Mouse (Mus musculus): ENCODE data around the gene Tcf7l1. TPM values are rescaled to one million over a fixed set of nuclear protein-coding genes. Genes with fewer than 3 reads are reported as not detected.
"Not testable (repeated sequence)": the region's sequence is repeated elsewhere in the genome, so short reads cannot be mapped to it uniquely, and the experiment has no call there.

Tcf7l1 gene
- polyA plus RNA-seq (2012; ENCODE audit: insufficient read depth, low replicate concordance), result 0.12 TPM in 1 of 2 replicates, not detected in the other

DNA sequence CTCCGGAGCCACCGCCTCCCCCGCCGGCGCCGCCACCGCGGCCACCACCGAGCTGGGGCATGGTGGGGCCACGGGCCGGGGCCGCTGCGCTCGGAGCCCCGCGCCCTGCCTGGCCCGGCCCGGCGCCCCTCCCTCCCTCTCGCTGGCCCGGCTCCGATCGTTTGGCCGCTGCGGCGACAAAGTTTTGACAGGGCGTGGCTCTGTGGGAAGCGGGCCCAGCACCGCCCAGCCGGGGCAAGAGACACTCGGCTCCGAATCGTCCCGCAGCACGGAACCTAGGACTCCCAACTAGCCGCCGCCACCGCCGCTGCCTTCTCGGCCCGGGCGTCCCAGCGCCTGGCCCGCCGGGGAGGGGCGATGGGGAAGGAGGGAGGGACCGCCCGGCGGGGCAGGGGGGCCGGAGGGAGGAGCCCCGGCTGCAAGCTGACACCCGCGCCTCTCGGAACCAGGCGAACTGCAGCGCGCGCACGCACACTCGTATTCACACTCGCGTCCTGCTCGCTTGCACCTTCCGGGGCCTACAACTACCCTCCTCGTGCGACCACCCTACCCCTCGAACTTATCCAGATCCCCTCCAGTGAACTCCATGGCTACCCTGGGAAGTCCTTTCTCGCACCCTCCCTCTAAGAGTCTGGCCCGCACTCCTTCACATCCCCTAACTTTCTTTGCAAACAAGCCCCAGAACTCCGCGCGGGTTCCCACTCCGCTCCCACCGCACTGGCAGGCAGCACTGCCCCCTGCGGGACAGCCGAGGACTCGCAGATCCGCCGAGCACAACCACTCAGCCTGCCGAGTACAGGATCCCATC, at the start of gene Tcf7l1:
TSS of gene Tcf7l1 (minus strand) at position 363 of the 808 bp plus-strand sequence.
- H3K4me3 ChIP-seq (replicated peaks), result peak within 1 kb of the TSS; percentile 93
- H3K36me3 ChIP-seq (replicated peaks; ENCODE audit: low read length), result no peaks in the 10 kb centered on the region
- peaks cover 22% of the 10 kb centered on the region for H3K4me1 ChIP-seq
- no peaks in the 10 kb centered on the region for H3K9me3 ChIP-seq
- TF ChIP-seq GATA1 (IDR thresholded peaks at IDR 0.05; ENCODE audit: borderline replicate concordance, low read length), result no peak
- no peak for TF ChIP-seq FLI1 (IDR thresholded peaks at IDR 0.05; ENCODE audit: low read length)
- peaks cover 76% of the 10 kb centered on the region for H3K27me3 ChIP-seq (replicated peaks)

DNA sequence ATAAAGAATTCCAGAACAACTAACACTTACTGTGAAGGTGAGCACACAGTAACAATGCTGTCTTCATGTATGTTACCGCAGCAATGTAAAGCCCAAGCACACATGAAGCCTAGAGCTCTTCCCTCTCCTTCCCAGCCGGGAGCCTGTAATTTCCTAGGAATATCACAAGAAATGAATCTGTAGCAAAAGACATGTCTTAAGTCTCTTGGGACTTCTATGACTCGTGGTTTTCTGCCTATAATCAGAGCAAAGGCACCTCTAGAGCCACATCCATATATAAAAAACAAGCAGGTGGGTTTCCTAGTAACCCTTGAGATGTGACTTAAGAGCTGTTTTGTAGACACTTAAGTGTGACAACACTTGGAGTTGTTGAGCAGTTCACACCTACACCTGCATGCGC, 48.7 kb upstream of the Tcf7l1 start:
- Histone ChIP-seq H3K4me3 (replicated peaks) (no peak overlapping the region), H3K36me3 (replicated peaks; ENCODE audit: low read length) (peaks cover 42% of the 10 kb centered on the region), H3K4me1 (peaks cover 9% of the 10 kb centered on the region; the same call in 1 of the 2 replicates), H3K27me3 (replicated peaks) (peaks cover 8% of the 10 kb centered on the region), H3K9me3 (no peaks in the 10 kb centered on the region)
- TF ChIP-seq GATA1 (IDR thresholded peaks at IDR 0.05; ENCODE audit: borderline replicate concordance, low read length), result no peak
- no peak for TF ChIP-seq FLI1 (IDR thresholded peaks at IDR 0.05; ENCODE audit: low read length)

- Histone ChIP-seq H3K9me3 (no peaks in the 10 kb centered on the region), H3K27me3 (replicated peaks) (peaks cover 20% of the 10 kb centered on the region), H3K4me1 (peaks cover 15% of the 10 kb centered on the region), H3K36me3 (replicated peaks; ENCODE audit: low read length) (peaks cover 11% of the 10 kb centered on the region), H3K4me3 (replicated peaks) (no peak overlapping the region)
- TF ChIP-seq FLI1 (IDR thresholded peaks at IDR 0.05; ENCODE audit: low read length), result no peak
- no peak for TF ChIP-seq GATA1 (IDR thresholded peaks at IDR 0.05; ENCODE audit: borderline replicate concordance, low read length)
Measured at GRCm38 (mm10) chr6:72834518-72834917, 45.5 kb upstream of the Tcf7l1 start.

- H3K4me1 ChIP-seq, result peaks cover 15% of the 10 kb centered on the region
- TF ChIP-seq FLI1 (IDR thresholded peaks at IDR 0.05; ENCODE audit: low read length) (no peak), GATA1 (IDR thresholded peaks at IDR 0.05; ENCODE audit: borderline replicate concordance, low read length) (no peak)
- H3K36me3 ChIP-seq (replicated peaks; ENCODE audit: low read length), result no peaks in the 10 kb centered on the region
- peaks cover 9% of the 10 kb centered on the region for H3K9me3 ChIP-seq
- peaks cover 33% of the 10 kb centered on the region for H3K27me3 ChIP-seq (replicated peaks)
- H3K4me3 ChIP-seq (replicated peaks), result no peak overlapping the region
Measured at GRCm38 (mm10) chr6:72831858-72832257, 42.8 kb upstream of the Tcf7l1 start.

GRCm38 (mm10) chr6:72831276-72831675, 42.2 kb upstream of the Tcf7l1 start:
- Histone ChIP-seq H3K36me3 (replicated peaks; ENCODE audit: low read length) (no peaks in the 10 kb centered on the region), H3K4me3 (replicated peaks) (no peak overlapping the region), H3K27me3 (replicated peaks) (peaks cover 39% of the 10 kb centered on the region), H3K4me1 (peaks cover 11% of the 10 kb centered on the region), H3K9me3 (peaks cover 9% of the 10 kb centered on the region)
- no peak for TF ChIP-seq GATA1 (IDR thresholded peaks at IDR 0.05; ENCODE audit: borderline replicate concordance, low read length)
- no peak for TF ChIP-seq FLI1 (IDR thresholded peaks at IDR 0.05; ENCODE audit: low read length)

- Histone ChIP-seq H3K4me1 (peaks cover 19% of the 10 kb centered on the region), H3K36me3 (replicated peaks; ENCODE audit: low read length) (no peaks in the 10 kb centered on the region), H3K9me3 (peaks cover 9% of the 10 kb centered on the region), H3K4me3 (replicated peaks) (no peak overlapping the region), H3K27me3 (replicated peaks) (peaks cover 50% of the 10 kb centered on the region)
- TF ChIP-seq FLI1 (IDR thresholded peaks at IDR 0.05; ENCODE audit: low read length) (no peak), GATA1 (IDR thresholded peaks at IDR 0.05; ENCODE audit: borderline replicate concordance, low read length) (no peak)
Measured at GRCm38 (mm10) chr6:72828857-72829256, 39.8 kb upstream of the Tcf7l1 start.

- H3K4me3 ChIP-seq (replicated peaks); H3K36me3 ChIP-seq (replicated peaks; ENCODE audit: low read length); H3K9me3 ChIP-seq: not testable (repeated sequence)
- Histone ChIP-seq H3K27me3 (replicated peaks) (peaks cover 54% of the 10 kb centered on the region), H3K4me1 (peaks cover 18% of the 10 kb centered on the region)
Measured at GRCm38 (mm10) chr6:72828037-72828436, 39.0 kb upstream of the Tcf7l1 start.

DNA sequence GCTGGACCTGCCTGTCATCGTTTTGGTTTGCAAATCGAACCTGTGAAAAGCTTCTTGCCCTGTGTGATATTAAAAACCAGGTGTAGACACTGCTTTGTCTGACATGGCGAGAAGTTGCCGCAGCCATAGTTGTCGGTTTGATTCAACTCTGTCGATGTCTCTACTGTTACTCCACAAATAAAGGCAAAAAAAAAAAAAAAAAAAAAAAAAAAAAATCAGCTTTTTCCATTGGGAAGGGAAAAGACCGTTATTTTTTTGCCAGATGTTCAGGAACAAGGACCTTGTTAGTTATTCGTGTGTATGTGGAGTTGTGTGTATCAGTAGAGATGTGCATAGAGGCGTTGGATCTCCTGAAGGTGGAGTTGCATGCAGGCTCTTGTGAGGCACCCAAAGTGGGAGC, 36.7 kb upstream of the Tcf7l1 start:
- Histone ChIP-seq H3K4me1 (peaks cover 10% of the 10 kb centered on the region), H3K9me3 (peaks cover 9% of the 10 kb centered on the region), H3K4me3 (replicated peaks) (no peak overlapping the region), H3K36me3 (replicated peaks; ENCODE audit: low read length) (no peaks in the 10 kb centered on the region), H3K27me3 (replicated peaks) (peaks cover 60% of the 10 kb centered on the region)
- TF ChIP-seq GATA1 (IDR thresholded peaks at IDR 0.05; ENCODE audit: borderline replicate concordance, low read length), result no peak
- TF ChIP-seq FLI1 (IDR thresholded peaks at IDR 0.05; ENCODE audit: low read length), result no peak

- peaks cover 57% of the 10 kb centered on the region for H3K27me3 ChIP-seq (replicated peaks)
- H3K4me1 ChIP-seq, result peaks cover 10% of the 10 kb centered on the region
- TF ChIP-seq FLI1 (IDR thresholded peaks at IDR 0.05; ENCODE audit: low read length) (no peak), GATA1 (IDR thresholded peaks at IDR 0.05; ENCODE audit: borderline replicate concordance, low read length) (no peak)
- H3K4me3 ChIP-seq (replicated peaks), result peak overlapping the region; percentile 28
- peaks cover 9% of the 10 kb centered on the region for H3K9me3 ChIP-seq
- no peaks in the 10 kb centered on the region for H3K36me3 ChIP-seq (replicated peaks; ENCODE audit: low read length)
Measured at GRCm38 (mm10) chr6:72824971-72825737, 36.1 kb upstream of the Tcf7l1 start.

DNA sequence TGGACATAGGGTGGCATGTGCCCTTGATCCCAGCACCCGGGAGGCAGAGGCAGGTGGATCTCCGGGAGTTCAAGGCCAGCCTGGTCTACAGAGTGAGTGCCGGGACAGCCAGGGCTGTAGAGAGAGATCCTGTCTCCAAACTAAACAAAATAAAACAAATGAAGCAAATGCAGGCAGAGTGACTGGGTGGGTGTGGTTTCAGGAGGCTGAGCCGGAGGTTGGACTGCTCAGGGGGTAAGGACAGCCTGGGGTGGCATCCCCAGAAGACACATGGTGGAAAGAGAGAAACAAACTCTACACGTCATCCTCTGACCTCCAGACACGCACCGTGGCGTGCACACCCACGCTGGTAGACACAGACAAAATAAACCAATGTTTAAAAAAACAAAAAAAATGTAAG, 24.4 kb upstream of the Tcf7l1 start:
- no peak overlapping the region for H3K4me3 ChIP-seq (replicated peaks)
- no peaks in the 10 kb centered on the region for H3K36me3 ChIP-seq (replicated peaks; ENCODE audit: low read length)
- peaks cover 7% of the 10 kb centered on the region; the same call in 1 of the 2 replicates for H3K9me3 ChIP-seq
- TF ChIP-seq FLI1 (IDR thresholded peaks at IDR 0.05; ENCODE audit: low read length) (no peak), GATA1 (IDR thresholded peaks at IDR 0.05; ENCODE audit: borderline replicate concordance, low read length) (no peak)
- peaks cover 30% of the 10 kb centered on the region for H3K27me3 ChIP-seq (replicated peaks)
- peaks cover 10% of the 10 kb centered on the region for H3K4me1 ChIP-seq
